Mouse (Mus musculus) neural tube, embryonic 15.5 days (tissue): ENCODE results near the gene Gtsf1l. TPM values are rescaled to one million over a fixed set of nuclear protein-coding genes. Genes with fewer than 3 reads are reported as not detected.
"Not testable (repeated sequence)": the region's sequence is repeated elsewhere in the genome, so short reads cannot be mapped to it uniquely, and the experiment has no call there.

Experiments
- ATAC-seq: fragments of 200-750 bp; cut with Nextera tagmentation; 2 replicates; pipeline ENCODE4 v1.8.0; 2017; ENCODE audit warnings: mild to moderate bottlenecking, moderate TSS enrichment, moderate library complexity; ENCODE audit not compliant: low FRiP score
- H3K27ac ChIP-seq: fragments of 300-500 bp; sonication (generic); replicated peaks from 2 replicates; pipeline ENCODE4 v1.5.1; 2015; ENCODE audit warnings: mild to moderate bottlenecking, inconsistent platforms
- H3K27me3 ChIP-seq: fragments of 300-500 bp; sonication (generic); replicated peaks from 2 replicates; pipeline ENCODE4 v1.6.1; 2015; ENCODE audit warnings: inconsistent platforms
- H3K36me3 ChIP-seq: fragments of 300-500 bp; sonication (generic); 2 replicates; pipeline ENCODE4 v1.6.1; 2015; ENCODE audit warnings: inconsistent platforms
- H3K4me1 ChIP-seq: fragments of 300-500 bp; sonication (generic); 2 replicates; pipeline ENCODE4 v1.6.1; 2015; ENCODE audit warnings: inconsistent platforms
- H3K4me2 ChIP-seq: fragments of 300-500 bp; sonication (generic); 2 replicates; pipeline ENCODE4 v1.6.1; 2015; ENCODE audit warnings: inconsistent platforms, mild to moderate bottlenecking, moderate library complexity
- H3K4me3 ChIP-seq: fragments of 300-500 bp; sonication (generic); replicated peaks from 2 replicates; pipeline ENCODE4 v1.5.1; 2015; ENCODE audit warnings: mild to moderate bottlenecking, inconsistent platforms
- H3K9ac ChIP-seq: fragments of 300-500 bp; sonication (generic); replicated peaks from 2 replicates; pipeline ENCODE4 v1.6.1; 2015; ENCODE audit warnings: mild to moderate bottlenecking, inconsistent platforms
- H3K9me3 ChIP-seq: fragments of 300-500 bp; sonication (generic); replicated peaks from 2 replicates; pipeline ENCODE4 v1.6.1; 2016; ENCODE audit warnings: inconsistent platforms
- WGBS: fragments of 180-500 bp; shearing (Covaris S2); methylation state at CpG from one replicate; pipeline ENCODE4 v1.1.7; 2015; ENCODE audit warnings: mixed read lengths; 5-methylcytosine and 5-hydroxymethylcytosine counted together
- polyA plus RNA-seq: library from polyadenylated mRNA; unstranded; fragments of >200 nt; fragmentation: Nextera tagmentation; extraction: Ambion mirVana; gene quantifications from 2 replicates; pipeline ENCODE4 v1.2.1, GENCODE M21; 2015

Gtsf1l gene
- polyA plus RNA-seq, 1 experiment from 2014 or later: not detected

DNA sequence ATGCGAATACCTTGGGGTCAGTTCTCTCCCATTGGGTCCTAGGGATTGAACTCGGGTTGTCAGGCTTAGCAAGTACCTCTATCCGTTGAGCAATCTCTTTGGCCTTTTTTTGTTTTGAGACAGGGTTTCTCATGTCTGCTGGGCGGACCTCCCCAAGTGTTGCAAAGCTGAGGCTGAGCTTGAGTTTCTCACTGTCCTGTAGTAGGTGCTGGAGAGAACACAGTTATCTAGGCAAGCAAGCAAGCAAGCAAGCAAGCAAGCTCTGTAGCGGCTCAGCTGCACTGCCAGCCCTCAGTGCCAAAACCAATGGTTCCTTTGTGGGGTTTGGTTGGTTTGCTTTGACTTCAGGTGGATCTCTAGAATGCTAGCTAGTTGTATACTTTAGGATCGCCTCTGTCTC, 27.0 kb downstream of the Gtsf1l start:
- Histone ChIP-seq H3K4me3 (no peak overlapping the region), H3K4me2 (no peak overlapping the region), H3K27me3 (peaks cover 3% of the 10 kb centered on the region), H3K4me1 (no peaks in the 10 kb centered on the region), H3K9ac (no peak overlapping the region), H3K36me3 (no peaks in the 10 kb centered on the region), H3K9me3 (no peaks in the 10 kb centered on the region), H3K27ac (no peak overlapping the region)
- ATAC-seq: no peak
- 91% methylated on average over 6 of the region's 6 CpGs for WGBS

- ATAC-seq, H3K27ac ChIP-seq, H3K9ac ChIP-seq, H3K4me3 ChIP-seq, H3K36me3 ChIP-seq, H3K9me3 ChIP-seq, H3K4me2 ChIP-seq: not testable (repeated sequence)
- WGBS: 97% methylated on average over 6 of the region's 7 CpGs
- Histone ChIP-seq H3K4me1 (peaks cover 14% of the 10 kb centered on the region), H3K27me3 (peaks cover 15% of the 10 kb centered on the region)
Observed at GRCm38 (mm10) chr2:163058981-163059380, 28.7 kb downstream of the Gtsf1l start.

- Histone ChIP-seq H3K4me3 (no peak overlapping the region), H3K9ac (no peak overlapping the region), H3K27ac (no peak overlapping the region), H3K27me3 (peaks cover 15% of the 10 kb centered on the region), H3K4me2 (no peak overlapping the region), H3K4me1 (peaks cover 19% of the 10 kb centered on the region), H3K9me3 (no peaks in the 10 kb centered on the region), H3K36me3 (no peaks in the 10 kb centered on the region)
- WGBS: 89% methylated on average over 9 of the region's 9 CpGs
- ATAC-seq: no peak
Observed at GRCm38 (mm10) chr2:163056584-163056983, 31.1 kb downstream of the Gtsf1l start.

DNA sequence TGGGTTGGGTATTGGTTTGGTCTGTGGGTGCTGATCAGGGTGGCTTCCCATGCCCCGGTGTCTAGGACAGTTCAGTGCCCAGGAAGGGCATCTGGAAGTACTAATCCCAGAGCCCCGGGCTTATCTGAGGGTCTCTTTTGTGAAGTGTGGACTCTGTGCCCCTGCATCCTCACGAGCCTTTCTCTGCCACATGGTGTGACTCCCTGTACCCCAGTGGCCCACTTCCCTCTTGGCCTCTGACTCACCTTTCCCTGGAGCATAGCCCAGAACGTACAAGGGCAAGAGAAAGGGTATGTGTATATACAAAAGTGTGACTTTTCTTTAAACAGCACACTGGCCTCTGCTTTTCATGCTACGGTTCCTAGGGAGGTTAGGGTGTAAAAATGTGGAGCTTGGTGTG, 31.9 kb downstream of the Gtsf1l start:
- Histone ChIP-seq H3K27me3 (peaks cover 15% of the 10 kb centered on the region), H3K4me1 (peaks cover 19% of the 10 kb centered on the region), H3K9ac (no peak overlapping the region), H3K4me3 (peak overlapping the region; percentile 61; the same call in 1 of the 2 replicates), H3K27ac (no peak overlapping the region), H3K4me2 (peak overlapping the region; percentile 100), H3K9me3 (no peaks in the 10 kb centered on the region), H3K36me3 (no peaks in the 10 kb centered on the region)
- WGBS: 32% methylated on average over 5 of the region's 5 CpGs
- no peak for ATAC-seq

DNA sequence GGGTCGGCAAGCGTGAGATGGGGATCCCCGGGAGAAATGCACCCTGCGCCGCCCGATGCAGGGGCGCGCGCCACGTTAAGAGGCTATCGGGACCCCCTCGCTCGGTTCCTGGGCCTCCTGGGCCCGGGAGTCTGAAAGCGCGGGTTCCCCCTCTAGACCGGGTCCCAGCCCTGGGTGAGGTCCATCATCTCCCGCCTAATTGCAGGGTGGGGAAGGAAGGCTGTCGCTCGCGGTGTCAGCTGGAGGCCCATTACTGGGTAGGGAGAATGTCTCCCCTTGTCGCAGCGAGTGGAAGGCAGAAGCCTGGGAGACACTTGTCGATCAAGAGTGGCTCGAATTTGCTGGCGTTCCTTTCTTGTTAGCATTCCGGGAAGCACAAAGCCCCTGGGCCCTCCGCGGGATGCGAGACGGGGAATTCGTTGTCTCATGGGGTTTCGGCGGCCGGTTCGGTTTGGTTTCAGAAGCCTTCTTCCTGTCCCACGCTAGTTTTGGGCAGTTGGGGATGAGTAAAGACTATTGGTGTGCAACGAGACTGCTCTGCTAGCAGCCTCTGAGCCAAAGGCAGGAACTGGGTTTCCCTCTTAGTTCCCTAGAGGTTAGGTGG, 32.7 kb downstream of the Gtsf1l start:
- Histone ChIP-seq H3K36me3 (no peaks in the 10 kb centered on the region), H3K9me3 (no peaks in the 10 kb centered on the region), H3K27ac (no peak overlapping the region), H3K4me2 (peak overlapping the region; percentile 100), H3K4me3 (peak overlapping the region; percentile 61), H3K4me1 (peaks cover 19% of the 10 kb centered on the region), H3K27me3 (peaks cover 15% of the 10 kb centered on the region), H3K9ac (peak overlapping the region; percentile 32; the same call in 1 of the 2 replicates)
- under 1% methylated on average over 38 of the region's 38 CpGs for WGBS
- no peak for ATAC-seq

DNA sequence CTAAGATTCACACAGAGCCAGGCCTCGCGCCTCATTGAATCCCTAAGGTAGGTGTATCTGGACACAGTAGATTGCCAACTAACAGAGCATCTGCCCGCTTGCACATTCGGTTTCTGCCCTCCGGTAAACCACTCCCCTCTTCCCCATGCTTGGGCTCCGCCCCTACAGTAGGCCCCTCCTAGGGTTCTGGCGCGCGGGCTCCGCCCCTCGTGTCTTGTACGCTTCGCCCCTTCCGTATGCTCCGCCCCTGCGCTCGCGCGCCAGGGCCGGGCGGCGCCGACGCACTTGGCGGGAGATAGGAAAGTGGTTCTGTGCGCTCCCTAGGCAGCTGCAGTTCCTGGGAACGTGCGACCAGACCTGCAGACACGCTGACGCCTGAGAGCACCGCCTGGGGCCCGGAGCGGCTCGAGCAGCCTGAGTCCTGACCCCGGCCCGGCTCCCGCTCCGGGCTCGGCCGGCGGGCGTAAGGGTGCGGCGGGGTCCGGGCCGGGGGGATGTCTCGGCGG, 33.3 kb downstream of the Gtsf1l start, which contains the start of gene Mybl2:
TSS of gene Mybl2 (plus strand) at position 353 of the 506 bp plus-strand sequence.
- H3K4me3 ChIP-seq: peak within 1 kb of the TSS; percentile 61
- peaks cover 19% of the 10 kb centered on the region for H3K4me1 ChIP-seq
- H3K36me3 ChIP-seq: no peaks in the 10 kb centered on the region
- H3K9ac ChIP-seq: peak within 1 kb of the TSS; percentile 32; the same call in 1 of the 2 replicates
- H3K4me2 ChIP-seq: peak within 1 kb of the TSS; percentile 100
- peaks cover 15% of the 10 kb centered on the region for H3K27me3 ChIP-seq
- peak; percentile 99 for ATAC-seq
- H3K9me3 ChIP-seq: no peaks in the 10 kb centered on the region
- H3K27ac ChIP-seq: no peak within 1 kb of the TSS
- WGBS: under 1% methylated on average over 48 of the region's 48 CpGs

GRCm38 (mm10) chr2:163052826-163053225, 34.8 kb downstream of the Gtsf1l start:
- Histone ChIP-seq H3K27me3 (peaks cover 15% of the 10 kb centered on the region), H3K27ac (no peak overlapping the region), H3K9me3 (no peaks in the 10 kb centered on the region), H3K36me3 (no peaks in the 10 kb centered on the region), H3K4me2 (no peak overlapping the region), H3K4me3 (no peak overlapping the region), H3K4me1 (peaks cover 21% of the 10 kb centered on the region), H3K9ac (no peak overlapping the region)
- 53% methylated on average over 4 of the region's 4 CpGs for WGBS
- no peak for ATAC-seq

- Histone ChIP-seq H3K4me2 (no peak overlapping the region), H3K36me3 (peaks cover 4% of the 10 kb centered on the region; the same call in 1 of the 2 replicates), H3K9ac (no peak overlapping the region), H3K4me1 (peaks cover 21% of the 10 kb centered on the region), H3K27me3 (peaks cover 15% of the 10 kb centered on the region), H3K9me3 (no peaks in the 10 kb centered on the region), H3K27ac (no peak overlapping the region), H3K4me3 (no peak overlapping the region)
- no peak for ATAC-seq
- 41% methylated on average over 4 of the region's 4 CpGs for WGBS
Observed at GRCm38 (mm10) chr2:163052101-163052500, 35.6 kb downstream of the Gtsf1l start.

GRCm38 (mm10) chr2:163051691-163052090, 36.0 kb downstream of the Gtsf1l start:
- peaks cover 8% of the 10 kb centered on the region; the same call in 1 of the 2 replicates for H3K36me3 ChIP-seq
- H3K4me3 ChIP-seq: no peak overlapping the region
- 73% methylated on average over 1 of the region's 1 CpGs for WGBS
- H3K4me2 ChIP-seq: no peak overlapping the region
- peaks cover 21% of the 10 kb centered on the region for H3K4me1 ChIP-seq
- no peak overlapping the region for H3K27ac ChIP-seq
- H3K27me3 ChIP-seq: peaks cover 15% of the 10 kb centered on the region
- no peak overlapping the region for H3K9ac ChIP-seq
- H3K9me3 ChIP-seq: no peaks in the 10 kb centered on the region
- ATAC-seq: no peak

GRCm38 (mm10) chr2:163049116-163049515, 38.5 kb downstream of the Gtsf1l start:
- Histone ChIP-seq H3K4me1 (peaks cover 9% of the 10 kb centered on the region), H3K9me3 (no peaks in the 10 kb centered on the region), H3K27me3 (no peaks in the 10 kb centered on the region), H3K4me3 (no peak overlapping the region), H3K27ac (no peak overlapping the region), H3K9ac (no peak overlapping the region), H3K36me3 (peaks cover 29% of the 10 kb centered on the region), H3K4me2 (no peak overlapping the region)
- WGBS: 93% methylated on average over 2 of the region's 2 CpGs
- no peak for ATAC-seq

- WGBS: 4% methylated on average over 10 of the region's 10 CpGs
- 0 out of 2 replicates have a peak overlapping the region, but pooled peaks have one; percentile 30 for H3K9ac ChIP-seq
- H3K27ac ChIP-seq: no peak overlapping the region
- peak overlapping the region; percentile 63 for H3K4me2 ChIP-seq
- no peaks in the 10 kb centered on the region for H3K9me3 ChIP-seq
- H3K27me3 ChIP-seq: no peaks in the 10 kb centered on the region
- H3K4me3 ChIP-seq: peak overlapping the region; percentile 33
- peak; percentile 63; the same call in 1 of the 2 replicates for ATAC-seq
- H3K4me1 ChIP-seq: peaks cover 2% of the 10 kb centered on the region; the same call in 1 of the 2 replicates
- peaks cover 38% of the 10 kb centered on the region for H3K36me3 ChIP-seq
Observed at GRCm38 (mm10) chr2:163048125-163048524, 39.5 kb downstream of the Gtsf1l start.

- H3K4me2 ChIP-seq: no peak overlapping the region
- H3K27me3 ChIP-seq: no peaks in the 10 kb centered on the region
- no peak overlapping the region for H3K4me3 ChIP-seq
- H3K27ac ChIP-seq: no peak overlapping the region
- ATAC-seq: no peak
- H3K36me3 ChIP-seq: peaks cover 85% of the 10 kb centered on the region
- H3K9me3 ChIP-seq: no peaks in the 10 kb centered on the region
- 93% methylated on average over 7 of the region's 7 CpGs for WGBS
- no peak overlapping the region for H3K9ac ChIP-seq
- H3K4me1 ChIP-seq: no peaks in the 10 kb centered on the region
Observed at GRCm38 (mm10) chr2:163039940-163040339, 47.7 kb downstream of the Gtsf1l start.
